Mouse (Mus musculus): ENCODE measurements around the gene U2af2.

Gene U2af2

DNA sequence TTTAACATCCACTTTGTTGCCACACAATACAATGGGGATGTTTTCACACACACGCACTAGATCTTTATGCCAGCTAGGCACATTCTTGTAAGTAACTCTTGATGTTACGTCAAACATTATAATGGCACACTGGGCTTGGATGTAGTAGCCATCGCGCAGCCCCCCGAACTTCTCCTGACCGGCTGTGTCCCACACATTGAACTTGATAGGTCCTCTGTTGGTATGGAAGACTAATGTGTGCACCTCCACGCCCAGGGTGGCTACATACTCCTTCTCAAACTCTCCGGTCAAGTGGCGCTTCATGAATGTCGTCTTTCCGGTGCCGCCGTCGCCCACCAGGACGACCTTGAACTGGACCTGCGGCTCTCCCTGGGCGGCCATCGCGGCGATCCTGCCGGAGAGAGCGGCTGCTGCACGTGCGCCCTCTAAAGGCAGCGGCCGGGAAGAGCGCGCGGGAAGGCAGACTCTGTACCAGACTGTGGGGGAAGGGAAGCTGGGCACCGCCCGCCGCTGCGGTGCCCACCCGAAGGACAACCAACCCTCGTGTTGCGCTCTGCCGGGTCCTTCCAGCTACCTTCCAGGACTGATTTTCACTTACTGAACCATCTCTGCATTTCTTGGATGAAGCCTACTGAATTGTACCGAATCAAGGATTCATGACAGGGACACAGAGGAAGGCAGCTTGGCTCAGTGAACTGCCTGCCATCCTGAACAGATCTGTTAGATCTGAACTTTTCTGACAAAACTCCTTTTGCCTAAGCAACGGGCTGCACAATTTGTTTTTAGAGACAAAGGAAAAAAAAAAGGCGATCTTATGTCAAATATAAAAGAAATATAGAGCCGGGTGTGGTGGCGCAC lies 63.8 kb downstream of the U2af2 start, which contains the start of gene Rasl2-9:
Gene Rasl2-9, minus strand, starts transcription at position 402 of the 858 bp plus-strand sequence.
- peak; percentile 83 for DNase-seq

Data from kidney, adult 9 months (tissue).